Mouse (Mus musculus) bone marrow, adult 2 months (tissue): ENCODE measurements around the gene Nelfb. TPM values are rescaled to one million over a fixed set of nuclear protein-coding genes. Genes with fewer than 3 reads are reported as not detected.

Source experiments
- H3K27ac ChIP-seq: fragments of 200-500 bp; 2 replicates; pipeline ENCODE4 v1.5.1; 2012; ENCODE audit warnings: low read depth, mild to moderate bottlenecking, control low read depth, inconsistent platforms, low read length; ENCODE audit not compliant: control insufficient read depth, poor library complexity, insufficient read depth
- H3K4me1 ChIP-seq: fragments of 200-500 bp; 2 replicates; pipeline ENCODE4 v1.6.1; 2011; ENCODE audit warnings: low read length; ENCODE audit not compliant: control insufficient read depth, insufficient read depth
- H3K4me3 ChIP-seq: fragments of 200-500 bp; replicated peaks from 2 replicates; pipeline ENCODE3; 2011; ENCODE audit warnings: mild to moderate bottlenecking, low read depth, low read length, control low read depth; ENCODE audit not compliant: control insufficient read depth
- CTCF ChIP-seq: fragments of 200-500 bp; IDR thresholded peaks from 2 replicates; pipeline ENCODE4 v1.5.1; 2011; ENCODE audit warnings: low read length, control low read depth; ENCODE audit not compliant: control insufficient read depth, insufficient read depth
- POLR2A ChIP-seq: fragments of 200-500 bp; IDR thresholded peaks from 2 replicates; pipeline ENCODE4 v1.6.1; 2011; ENCODE audit warnings: low read depth, mild to moderate bottlenecking, control low read depth, low read length, borderline replicate concordance; ENCODE audit not compliant: control insufficient read depth
- WGBS: fragments of 180-500 bp; shearing (Covaris S2); methylation state at CpG from one replicate; pipeline ENCODE4 v1.1.7; 2018; 5-methylcytosine and 5-hydroxymethylcytosine counted together
- polyA plus RNA-seq: library from polyadenylated mRNA; stranded (reverse); fragments of >200 nt; gene quantifications from 2 replicates; pipeline ENCODE4 v1.2.4, GENCODE M21; 2011; ENCODE audit warnings: low replicate concordance; ENCODE audit not compliant: missing spikeins, insufficient read depth, insufficient read length

The Nelfb gene
- polyA plus RNA-seq, 1 experiment = 38.0 TPM

- Histone ChIP-seq H3K27ac (peak overlapping the region; percentile 74), H3K4me3 (peak overlapping the region; percentile 54), H3K4me1 (no peaks in the 10 kb centered on the region)
- under 1% methylated on average over 7 of the region's 7 CpGs for WGBS
- TF ChIP-seq CTCF (peak; percentile 99), POLR2A (no peak)
These were observed 17.2 kb upstream of the Nelfb start for GRCm38 (mm10) chr2:25228431-25228889.

GRCm38 (mm10) chr2:25227406-25227805 lies 16.1 kb upstream of the Nelfb start:
- Histone ChIP-seq H3K27ac (no peak overlapping the region), H3K4me3 (no peak overlapping the region), H3K4me1 (no peaks in the 10 kb centered on the region)
- 85% methylated on average over 4 of the region's 4 CpGs for WGBS
- TF ChIP-seq CTCF = no peak
- TF ChIP-seq POLR2A = no peak

- H3K4me1 ChIP-seq = no peaks in the 10 kb centered on the region; the same call in 1 of the 2 replicates
- TF ChIP-seq CTCF = no peak
- TF ChIP-seq POLR2A = no peak
- H3K4me3 ChIP-seq = no peak overlapping the region
- 82% methylated on average over 5 of the region's 5 CpGs for WGBS
- H3K27ac ChIP-seq = no peak overlapping the region
These were observed 15.6 kb upstream of the Nelfb start for GRCm38 (mm10) chr2:25226864-25227263.

GRCm38 (mm10) chr2:25225811-25226379 lies 14.6 kb upstream of the Nelfb start:
- Histone ChIP-seq H3K4me3 (no peak overlapping the region), H3K4me1 (no peaks in the 10 kb centered on the region; the same call in 1 of the 2 replicates), H3K27ac (no peak overlapping the region; the same call in 1 of the 2 replicates)
- TF ChIP-seq CTCF = no peak
- no peak for TF ChIP-seq POLR2A
- 82% methylated on average over 8 of the region's 8 CpGs for WGBS

- TF ChIP-seq CTCF = no peak
- TF ChIP-seq POLR2A = peak; percentile 89; the same call in 1 of the 2 replicates
- 2% methylated on average over 41 of the region's 41 CpGs for WGBS
- H3K4me1 ChIP-seq = no peaks in the 10 kb centered on the region; the same call in 1 of the 2 replicates
- H3K4me3 ChIP-seq = peak overlapping the region; percentile 75
- H3K27ac ChIP-seq = peak overlapping the region; percentile 91
These were observed 13.8 kb upstream of the Nelfb start for GRCm38 (mm10) chr2:25224766-25225752.

GRCm38 (mm10) chr2:25224492-25224765 lies 13.1 kb upstream of the Nelfb start, which contains the start of gene Tubb4b:
Gene Tubb4b (minus strand): TSS chr2:25224702.
- Histone ChIP-seq H3K27ac (peak within 1 kb of the TSS; percentile 100), H3K4me3 (peak within 1 kb of the TSS; percentile 98), H3K4me1 (no peaks in the 10 kb centered on the region; the same call in 1 of the 2 replicates)
- TF ChIP-seq CTCF (peak; percentile 10; the same call in 1 of the 2 replicates), POLR2A (peak; percentile 99)
- WGBS = 0% methylated on average over 17 of the region's 17 CpGs

- Histone ChIP-seq H3K4me1 (no peaks in the 10 kb centered on the region; the same call in 1 of the 2 replicates), H3K27ac (peak overlapping the region; percentile 100), H3K4me3 (peak overlapping the region; percentile 98)
- whole genome bisulfite sequencing = 1% methylated on average over 52 of the region's 53 CpGs
- TF ChIP-seq POLR2A (no peak), CTCF (peak; percentile 13; the same call in 1 of the 2 replicates)
These were observed 12.6 kb upstream of the Nelfb start for GRCm38 (mm10) chr2:25223681-25224491.
